Mouse (Mus musculus): Measurements from ENCODE around the gene Degs1.
A peak's percentile ranks its signal among the peaks of the same experiment; 100 is the strongest.
"Not testable (repeated sequence)": the region's sequence is repeated elsewhere in the genome, so short reads cannot be mapped to it uniquely, and the experiment has no call there.

Gene Degs1

DNA sequence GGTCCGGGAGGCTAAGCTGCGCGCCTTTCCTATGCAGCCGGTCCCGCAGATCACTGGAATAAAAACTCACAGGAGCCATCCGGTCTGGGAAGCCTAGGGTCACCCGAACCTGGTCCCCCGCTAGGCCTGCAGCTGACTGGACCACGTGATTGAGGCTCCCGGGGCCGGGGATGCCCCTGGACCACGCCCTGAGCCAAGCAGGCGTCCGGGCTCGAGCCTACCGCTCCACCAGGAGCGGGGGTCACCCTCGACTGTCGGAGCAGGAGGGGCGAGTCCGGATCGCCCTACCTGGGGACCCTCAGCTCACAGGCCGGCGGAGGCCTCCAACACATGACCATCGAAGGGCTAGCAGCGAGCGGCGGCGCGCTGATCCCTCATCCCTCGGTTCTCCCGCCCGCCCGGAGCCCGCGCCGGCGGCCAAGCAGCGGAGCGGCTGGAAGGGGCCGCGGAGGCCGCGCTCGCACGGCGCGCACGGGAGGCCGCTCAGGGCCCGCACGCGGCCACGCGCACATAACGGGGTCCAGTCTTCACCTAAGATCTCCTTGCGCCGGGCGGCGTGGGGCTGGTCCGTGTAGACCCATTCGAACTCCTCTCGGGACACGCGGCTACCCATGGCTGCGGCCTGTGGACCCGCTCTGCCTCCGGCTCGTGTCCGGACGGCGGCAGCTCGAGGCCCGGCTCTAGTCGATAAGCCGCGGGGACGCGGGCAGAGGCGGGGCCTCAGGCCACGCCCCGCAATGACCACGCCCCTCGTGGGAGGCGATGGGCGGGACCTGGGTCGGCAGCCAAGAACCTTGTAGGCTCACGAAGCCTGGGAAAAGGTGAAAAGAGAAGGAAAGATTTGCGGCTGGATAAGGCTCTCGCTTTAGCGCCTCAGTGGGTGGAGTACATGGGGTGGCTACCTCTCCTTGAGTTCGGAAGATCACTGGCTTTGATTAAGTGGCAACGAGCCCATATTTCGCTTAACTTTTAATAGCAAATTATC, at the start of gene Degs1:
Degs1 (minus strand) TSS at position 714 of the 985 bp plus-strand sequence.
- peak; percentile 94 for DNase-seq (ENCODE audit: low read depth, low spot score)

DNA sequence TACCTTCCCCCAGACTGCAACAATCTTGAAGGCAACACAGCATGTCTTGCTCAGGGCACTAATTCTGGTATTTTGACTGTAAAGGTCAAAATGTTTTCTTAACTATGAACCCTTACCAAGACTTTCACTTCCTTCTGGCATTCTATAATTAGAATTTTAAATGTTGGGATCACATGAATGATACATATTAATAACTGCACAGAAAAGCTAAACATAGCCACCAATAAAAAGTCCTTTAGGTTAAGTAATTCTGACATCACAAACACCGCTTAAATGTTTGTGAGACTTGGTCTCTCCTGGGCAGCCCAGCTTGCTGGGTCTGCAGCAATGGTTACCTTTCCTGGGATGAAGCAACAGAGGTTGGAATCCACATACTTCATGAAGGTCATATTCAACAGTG, 43.3 kb upstream of the Degs1 start:
- DNase-seq (ENCODE audit: low read depth, low spot score) = no peak

DNA sequence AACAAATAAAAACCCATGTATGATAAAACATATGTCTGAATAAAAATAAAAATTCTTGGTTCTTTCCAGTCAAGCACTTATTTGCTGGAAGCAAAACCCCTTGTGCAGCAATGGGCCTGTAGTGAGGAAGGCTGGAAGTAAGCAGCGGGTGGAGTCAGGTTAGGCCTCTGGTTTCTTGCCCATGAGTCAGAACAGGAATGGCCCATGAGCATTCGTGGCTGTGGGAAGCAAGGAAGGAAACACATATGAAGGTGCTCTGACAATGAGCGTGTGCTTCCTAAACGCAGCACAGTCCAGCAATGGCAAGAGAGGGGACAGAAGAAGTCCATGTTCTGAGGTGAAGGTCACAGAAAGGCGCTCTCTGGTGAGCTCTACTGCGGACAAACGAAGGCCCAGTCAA, 41.9 kb upstream of the Degs1 start:
- no peak for DNase-seq (ENCODE audit: low read depth, low spot score)

DNA sequence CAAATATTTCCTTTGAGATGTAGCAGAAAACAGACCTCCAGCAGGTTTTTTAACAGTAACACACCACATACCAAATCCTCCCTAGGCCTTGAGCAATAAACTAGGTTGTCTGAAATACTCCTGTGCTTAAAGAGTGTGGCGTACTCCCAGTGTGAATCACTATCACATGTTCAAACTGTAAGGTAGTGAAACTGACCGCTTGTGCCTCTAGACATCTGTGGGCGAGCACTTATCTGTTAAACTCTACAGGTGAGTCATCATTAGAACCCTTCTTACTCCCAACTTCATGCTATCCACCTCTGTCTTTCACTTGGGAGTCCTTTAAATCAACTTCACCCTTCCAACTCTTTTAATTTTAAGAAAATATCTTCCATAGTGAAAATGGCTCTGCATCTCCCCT, 40.5 kb upstream of the Degs1 start:
- no peak for DNase-seq (ENCODE audit: low read depth, low spot score)

DNA sequence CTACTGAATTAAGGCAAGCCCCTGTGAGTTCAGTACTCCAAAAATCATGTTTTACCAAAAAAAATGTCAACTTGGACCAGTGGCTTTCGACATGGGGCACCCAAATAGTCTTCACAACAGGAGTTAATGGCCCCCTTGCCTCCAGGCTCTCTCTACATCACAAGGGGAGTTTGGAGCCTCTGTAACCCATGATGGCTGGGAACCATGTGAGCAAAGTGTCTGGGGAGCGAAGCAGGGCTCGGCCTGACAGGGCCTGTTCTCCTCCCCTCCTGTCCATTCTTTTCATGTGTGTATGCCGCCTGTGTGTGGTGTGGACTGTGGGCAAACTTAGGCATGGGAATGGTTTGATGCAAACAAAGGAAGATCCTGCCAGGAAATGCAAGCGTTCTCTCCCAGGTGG, 31.6 kb upstream of the Degs1 start:
- no peak for DNase-seq (ENCODE audit: low read depth, low spot score)

DNA sequence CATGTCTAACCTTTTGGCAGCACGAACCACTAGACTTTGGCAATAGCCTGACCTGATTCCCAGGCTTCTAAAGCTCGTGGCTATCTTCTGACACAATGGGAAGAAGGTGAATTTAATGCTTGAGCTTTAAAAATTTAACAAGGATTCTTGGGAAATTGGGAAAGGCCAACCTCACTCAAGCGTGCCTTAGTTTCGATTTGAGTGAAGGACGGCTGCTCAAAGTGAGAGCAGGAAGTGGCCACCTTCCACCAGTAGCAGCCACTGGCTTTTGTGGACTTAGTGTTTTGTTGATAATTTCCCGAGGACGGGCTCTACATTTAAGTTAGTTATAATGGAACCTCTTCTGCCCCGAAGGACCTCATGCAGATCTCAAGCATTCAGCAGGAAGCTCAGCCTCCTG, 30.6 kb upstream of the Degs1 start:
- no peak for DNase-seq (ENCODE audit: low read depth, low spot score)

DNA sequence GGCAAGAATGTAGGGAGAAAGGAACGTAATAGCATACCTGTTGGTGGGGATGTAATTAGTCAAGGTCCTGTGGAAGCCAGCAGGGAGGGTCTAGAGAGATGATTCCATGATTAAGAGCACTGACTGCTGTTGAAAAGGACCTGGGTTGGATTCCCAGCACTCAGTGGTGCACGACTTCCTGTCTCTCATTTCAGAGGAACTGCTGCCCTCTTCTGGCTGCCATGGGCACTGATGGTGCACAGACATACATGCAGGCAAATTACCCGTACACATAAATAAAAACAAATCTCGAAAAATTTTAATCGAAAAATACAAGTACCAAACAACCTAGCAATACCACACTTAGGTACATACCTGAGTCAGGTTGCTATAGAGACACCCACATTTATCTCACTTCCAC, 28.8 kb upstream of the Degs1 start:
- DNase-seq (ENCODE audit: low read depth, low spot score) = no peak

DNA sequence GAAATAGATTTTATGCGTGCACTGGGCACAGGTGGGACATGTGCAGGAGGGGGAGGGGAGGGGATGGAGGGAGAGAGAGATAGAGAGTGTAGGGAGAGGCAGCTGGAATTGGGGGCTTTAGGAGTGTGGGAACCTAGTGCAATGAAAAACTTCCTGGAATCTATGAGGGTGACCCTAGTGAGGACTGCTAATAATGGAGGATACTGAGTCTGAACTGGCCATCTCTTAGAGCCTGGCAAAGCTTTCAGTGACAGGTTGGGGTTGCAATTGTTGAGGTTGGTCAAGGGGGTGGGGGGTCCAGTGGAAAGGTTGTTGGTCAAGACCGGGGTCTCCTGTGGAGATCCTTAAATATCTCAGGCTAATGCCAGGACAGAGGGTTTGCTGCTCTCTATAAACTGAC, 27.7 kb upstream of the Degs1 start:
- no peak for DNase-seq (ENCODE audit: low read depth, low spot score)

DNA sequence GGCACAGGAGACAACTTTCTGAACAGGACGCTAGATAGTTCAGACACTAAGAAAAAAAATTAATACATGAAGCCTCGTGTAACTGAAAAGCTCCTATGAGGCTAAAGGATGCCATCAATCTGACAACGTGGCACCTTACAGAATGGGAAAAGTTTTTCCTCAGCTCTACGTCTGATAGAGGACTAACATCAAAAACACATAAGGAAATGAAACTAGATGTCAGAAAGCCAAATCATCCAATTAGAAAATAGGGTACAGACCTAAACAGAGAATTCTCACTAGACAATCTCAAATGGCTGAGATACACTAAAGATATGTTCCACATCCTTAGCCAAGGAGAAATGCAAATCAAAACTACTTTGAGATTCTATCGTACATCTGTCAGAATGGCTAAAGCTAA, 26.8 kb upstream of the Degs1 start:
- no peak for DNase-seq (ENCODE audit: low read depth, low spot score)

DNA sequence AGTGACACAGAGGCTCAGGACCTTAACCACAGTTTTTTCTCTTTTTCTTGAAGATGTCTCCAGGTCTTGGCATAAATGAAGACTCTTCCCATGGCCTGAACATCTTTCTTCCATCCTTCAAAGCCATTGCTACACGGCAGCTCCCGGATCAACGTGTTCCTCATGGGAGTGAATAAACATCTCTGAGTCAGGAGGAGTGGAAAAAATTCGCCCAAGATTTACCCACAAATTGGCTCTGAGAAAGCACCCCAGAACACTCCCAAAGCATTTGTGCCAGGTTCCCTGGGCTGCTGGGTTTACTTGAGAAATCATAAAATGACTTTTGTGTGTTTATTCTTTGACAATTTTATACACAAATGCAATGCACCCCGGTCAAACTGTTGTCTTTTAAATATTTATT, 20.3 kb upstream of the Degs1 start:
- peak; percentile 40 for DNase-seq (ENCODE audit: low read depth, low spot score)

DNA sequence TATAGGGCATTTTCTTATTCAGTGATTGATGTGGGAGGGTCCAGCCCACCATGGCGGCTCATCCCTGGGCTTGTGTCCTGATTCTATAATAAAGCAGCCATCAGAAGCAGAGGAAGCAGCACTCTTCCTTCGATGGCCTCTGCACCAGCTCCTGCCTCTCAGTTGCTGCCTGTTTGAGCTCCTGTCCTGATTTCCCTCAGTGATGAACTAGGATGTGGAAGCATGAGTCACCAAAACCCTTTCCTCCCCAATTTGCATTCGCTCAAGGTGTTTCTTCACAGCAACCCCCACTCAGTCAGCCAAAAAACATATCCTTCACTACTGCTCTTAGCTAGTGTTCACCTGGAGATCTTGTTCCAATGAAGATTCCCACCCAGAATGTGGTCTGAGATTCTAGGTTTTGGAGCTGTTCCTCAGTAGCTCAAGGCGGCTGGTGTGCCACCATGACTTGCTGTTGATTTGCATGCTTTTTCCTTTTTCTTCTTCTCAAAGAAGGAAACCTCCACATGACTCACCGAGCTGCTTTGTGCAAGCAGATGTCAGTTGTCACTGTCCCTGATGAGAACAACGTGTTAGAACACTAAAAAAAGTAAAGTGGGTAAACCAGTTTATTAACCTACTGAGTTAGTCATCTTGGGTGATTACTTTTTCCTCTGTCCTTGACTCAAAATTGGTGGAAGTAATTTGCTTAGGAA, 19.7 kb upstream of the Degs1 start:
- peak; percentile 80 for DNase-seq (ENCODE audit: low read depth, low spot score)

DNA sequence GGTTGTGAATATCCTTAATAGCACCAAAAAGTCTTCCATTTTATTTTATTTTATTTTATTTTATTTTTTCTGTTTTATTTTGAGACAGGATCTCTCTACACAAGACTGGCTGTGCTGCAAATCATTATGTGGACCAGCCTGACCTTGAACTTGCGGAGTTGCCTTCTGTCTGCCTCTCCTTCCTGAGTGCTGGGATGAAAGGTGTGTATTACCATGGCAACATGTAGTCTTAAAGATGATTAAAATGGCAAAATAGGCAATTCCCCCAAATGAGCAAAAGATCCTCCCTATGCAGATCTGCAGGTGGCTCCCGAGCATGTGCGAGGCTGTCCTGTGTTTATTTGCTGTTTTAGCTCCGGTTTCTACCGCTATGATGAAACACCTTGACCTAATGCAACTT, 15.2 kb upstream of the Degs1 start:
- no peak for DNase-seq (ENCODE audit: low read depth, low spot score)

DNA sequence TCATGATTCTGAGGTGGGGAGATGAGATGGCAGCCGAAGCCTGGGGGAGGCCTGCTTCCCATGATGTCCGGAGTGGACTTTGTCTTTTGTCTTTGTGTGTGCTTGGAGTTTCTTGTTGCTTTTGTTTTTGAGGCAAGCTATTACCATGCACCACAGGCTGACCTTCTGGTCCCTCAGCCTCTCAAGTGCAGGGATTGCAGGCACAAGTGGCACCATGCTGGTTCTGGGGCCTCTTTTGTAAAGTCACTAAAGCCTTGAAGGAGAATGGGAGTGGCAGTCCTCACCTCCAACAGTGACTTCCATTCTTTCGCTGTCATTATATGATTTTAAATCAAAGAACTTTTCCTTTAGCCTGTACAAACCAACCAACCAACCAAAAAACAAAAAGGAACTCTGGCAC, 14.6 kb upstream of the Degs1 start:
- DNase-seq (ENCODE audit: low read depth, low spot score) = no peak

DNA sequence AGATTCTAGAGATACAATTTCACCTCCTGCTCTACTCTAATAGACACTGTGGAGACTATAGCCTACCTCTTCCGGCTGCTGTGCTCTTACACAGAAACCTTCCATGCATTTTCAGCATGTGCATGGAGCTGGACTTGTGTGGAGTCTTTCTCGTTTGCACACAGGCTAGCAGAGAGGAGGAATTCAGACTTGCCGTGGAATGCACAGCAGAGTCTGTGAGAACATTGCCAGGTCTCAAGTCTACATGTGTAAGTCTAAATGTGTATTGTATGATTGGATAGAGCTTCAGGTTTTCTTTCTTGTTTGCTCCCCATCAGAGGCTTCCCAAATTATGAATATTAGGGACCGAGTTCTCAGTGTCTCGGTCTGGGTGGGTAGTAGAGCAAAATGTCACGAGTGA, 14.2 kb upstream of the Degs1 start:
- no peak for DNase-seq (ENCODE audit: low read depth, low spot score)

DNA sequence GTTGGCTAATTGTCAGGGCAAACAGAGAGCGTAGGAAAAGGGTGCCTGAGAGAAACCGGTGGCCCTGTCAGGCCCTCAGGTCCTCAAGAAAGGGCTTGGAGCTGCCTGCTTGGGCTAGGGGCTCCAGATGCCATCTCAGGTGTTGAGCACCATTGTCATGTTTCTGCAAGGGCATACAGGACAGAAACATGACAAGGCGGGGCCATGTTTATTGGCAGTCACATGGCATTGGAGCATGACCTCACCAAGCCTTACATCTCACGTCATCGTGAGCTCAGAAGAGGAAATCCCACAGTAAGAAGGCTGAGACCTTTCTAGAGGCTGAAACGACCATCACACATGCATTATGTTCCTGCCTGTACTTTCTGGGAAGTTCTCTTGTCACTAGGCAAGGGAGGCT, 13.5 kb upstream of the Degs1 start:
- DNase-seq (ENCODE audit: low read depth, low spot score) = no peak

DNA sequence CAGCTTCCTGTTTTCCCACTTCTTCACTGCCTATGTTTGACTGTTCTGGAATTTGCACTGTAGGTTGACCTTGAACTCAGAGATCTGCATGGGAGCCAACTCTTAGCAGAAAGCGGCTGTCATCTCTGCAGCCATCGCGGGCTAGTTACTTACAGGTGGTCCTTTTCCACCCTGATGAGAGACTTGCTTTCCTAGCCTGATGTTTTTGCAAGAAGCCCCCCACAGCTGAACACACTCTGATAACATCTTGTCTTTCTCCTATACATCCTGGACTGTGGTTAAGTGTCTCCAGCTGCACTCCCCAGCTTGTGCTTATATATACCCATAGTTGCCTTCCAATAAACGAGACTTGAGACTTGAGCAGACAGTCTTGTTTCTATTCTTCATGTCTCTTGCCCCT, 9.7 kb upstream of the Degs1 start:
- DNase-seq (ENCODE audit: low read depth, low spot score) = no peak

DNA sequence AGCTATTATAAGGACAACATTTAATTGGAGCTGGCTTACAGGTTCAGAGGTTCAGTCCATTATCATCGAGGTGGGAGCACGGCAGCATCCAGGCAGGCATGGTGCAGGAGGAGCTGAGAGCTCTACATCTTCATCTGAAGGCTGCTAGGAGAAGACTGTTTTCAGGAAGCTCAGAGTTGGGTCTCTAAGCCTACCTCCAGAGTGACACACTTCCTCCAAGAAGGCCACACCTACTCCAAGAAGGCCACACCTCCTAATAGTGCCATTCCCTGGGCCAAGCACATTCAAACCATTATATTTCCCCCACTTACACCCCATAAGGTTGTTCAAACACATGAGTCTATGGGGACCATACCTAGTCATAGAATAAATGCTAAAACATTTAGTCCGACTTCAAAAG, 8.1 kb upstream of the Degs1 start:
- not testable (repeated sequence) for DNase-seq (ENCODE audit: low read depth, low spot score)

DNA sequence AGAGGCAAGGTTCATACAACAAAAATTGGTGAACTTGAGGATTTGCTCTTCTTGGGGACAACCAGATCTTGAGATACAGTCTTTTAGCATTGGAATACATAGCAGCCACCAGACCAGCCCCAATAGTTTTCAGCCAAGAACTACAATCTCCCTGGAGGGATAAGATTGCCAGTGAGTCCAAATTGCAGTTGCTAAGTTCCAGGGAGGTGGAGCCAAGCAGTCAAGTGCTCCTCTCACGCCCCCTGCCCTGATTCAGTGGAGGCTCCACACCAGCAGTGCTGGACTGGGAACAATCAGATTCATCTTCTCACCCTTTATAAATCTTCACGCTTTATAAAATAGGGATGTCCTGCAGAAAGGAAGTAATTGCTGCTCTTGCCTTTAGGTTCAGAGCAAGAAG, 7.2 kb upstream of the Degs1 start:
- no peak for DNase-seq (ENCODE audit: low read depth, low spot score)

DNA sequence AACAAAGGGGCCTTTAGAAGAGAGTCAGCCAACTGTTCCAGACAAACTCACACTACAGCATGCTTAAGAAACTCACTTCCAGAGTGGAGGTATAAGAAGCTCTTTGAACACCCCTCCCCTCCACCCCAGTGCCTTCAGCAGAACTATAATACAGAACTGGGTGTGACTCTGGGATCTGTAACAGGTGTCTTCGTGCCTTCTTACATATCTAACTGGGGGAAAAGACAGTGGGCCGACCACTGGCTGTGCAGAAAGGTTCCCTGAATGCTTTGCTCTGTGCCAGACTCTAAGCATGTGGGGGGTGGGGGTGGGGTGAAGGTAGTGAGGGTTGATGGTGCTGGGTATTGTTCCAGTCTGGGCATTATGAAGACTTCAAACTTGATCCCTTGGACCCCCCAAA, 6.0 kb upstream of the Degs1 start:
- no peak for DNase-seq (ENCODE audit: low read depth, low spot score)

DNA sequence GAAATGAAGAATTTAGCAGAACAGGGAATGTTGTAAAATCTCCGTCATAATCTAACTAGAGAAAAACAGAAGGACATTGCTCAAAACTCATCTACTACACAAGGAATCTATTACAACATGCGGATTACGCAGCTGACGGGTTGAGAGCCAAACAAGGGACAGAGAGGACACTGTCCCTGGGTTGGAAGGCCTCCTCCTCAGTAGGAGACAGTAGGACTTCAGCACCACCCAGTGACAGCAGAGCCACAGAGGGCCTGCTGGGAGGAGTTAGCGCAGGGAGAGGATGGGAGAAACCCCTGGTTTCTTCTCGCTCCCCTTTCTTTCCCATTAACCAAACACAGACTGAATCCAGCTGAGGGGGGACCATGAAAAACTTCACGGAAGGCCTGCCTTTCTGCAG, 5.2 kb upstream of the Degs1 start:
- DNase-seq (ENCODE audit: low read depth, low spot score) = peak; percentile 91

DNA sequence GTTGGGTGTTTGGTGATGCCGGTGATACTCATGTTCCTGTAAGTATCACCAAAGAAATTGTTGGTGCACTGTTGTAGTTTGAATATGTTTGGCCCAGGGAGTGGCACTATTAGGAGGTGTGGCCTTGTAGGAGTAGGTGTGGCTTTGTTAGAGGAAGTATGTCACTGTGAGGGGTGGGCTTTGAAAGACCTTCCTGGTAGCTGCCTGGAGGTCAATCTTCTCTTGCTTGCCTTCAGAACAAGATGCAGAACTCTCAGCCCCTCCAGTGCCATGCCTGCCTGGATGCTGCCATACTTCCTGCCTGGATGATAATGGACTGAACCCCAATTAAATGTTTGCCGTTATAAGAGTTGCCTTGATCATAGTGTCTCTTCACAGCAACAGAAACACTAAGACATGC, 2.2 kb upstream of the Degs1 start:
- no peak for DNase-seq (ENCODE audit: low read depth, low spot score)

DNA sequence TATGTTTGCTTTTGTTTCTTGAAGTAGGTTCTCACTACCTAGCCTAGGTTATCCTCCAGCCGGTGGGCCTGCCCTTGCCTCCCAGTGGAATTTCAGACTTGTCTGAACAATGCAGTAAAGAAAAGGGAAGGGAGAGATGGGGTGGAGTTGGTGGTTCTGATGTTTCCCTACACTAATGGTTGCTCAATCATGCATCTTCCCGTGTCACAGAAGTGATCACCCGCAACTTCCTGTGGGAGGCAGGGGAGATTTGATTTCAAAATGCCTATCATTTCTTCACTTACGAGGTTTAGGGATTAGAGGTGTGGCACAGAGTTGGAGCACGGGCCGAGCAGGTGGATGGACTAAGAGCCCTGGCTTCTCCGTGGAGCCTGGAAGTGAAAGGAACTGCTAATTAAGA, 627 bp upstream of the Degs1 start:
- DNase-seq (ENCODE audit: low read depth, low spot score) = no peak

DNA sequence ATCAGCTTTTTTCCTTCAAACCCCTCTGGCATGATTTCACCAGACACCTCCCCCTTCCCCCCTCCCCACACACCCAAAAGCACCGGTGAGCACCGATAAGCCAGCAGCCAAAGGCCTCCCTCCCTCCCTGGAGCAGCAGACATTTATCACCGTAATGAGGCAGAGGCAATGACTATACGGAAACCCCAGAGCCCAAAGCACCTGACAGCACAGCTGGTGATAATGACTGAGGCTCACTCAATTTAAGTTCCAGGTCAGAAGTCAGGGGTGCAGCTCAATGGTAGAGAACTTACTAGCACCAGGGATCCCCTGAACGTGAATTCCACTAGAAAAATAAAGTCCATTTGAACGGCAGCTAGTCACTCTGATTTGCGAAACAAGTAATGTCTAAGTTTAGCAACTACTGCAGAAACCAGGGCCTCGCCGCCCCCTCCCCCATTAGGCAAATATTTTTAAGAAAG, 1.3 kb downstream of the Degs1 start:
- DNase-seq (ENCODE audit: low read depth, low spot score) = peak; percentile 29
